Mouse (Mus musculus) adrenal gland, postnatal 10 days (tissue): Measurements from ENCODE around the gene Pip. TPM values are rescaled to one million over a fixed set of nuclear protein-coding genes. Genes with fewer than 3 reads are reported as not detected.

Experiments
- DNase-seq: peaks from one replicate; pipeline ENCODE4 v3.0.0; 2021; ENCODE audit warnings: mixed read lengths
- long read RNA-seq, 2 experiments: library from polyadenylated mRNA; stranded (forward); transcript quantifications; one replicate each; pipeline ENCODE4 v2.0.0; 2021
- total RNA-seq, 2 experiments: library from RNA; stranded (reverse); gene quantifications; 2 replicates each; pipeline ENCODE4 v1.2.3; 2021

Gene Pip
- total RNA-seq, result not detected
- long read RNA-seq, experiment 1, result 0 reads
- long read RNA-seq, experiment 2, result 0 reads

GRCm38 (mm10) chr6:41847235-41847634 is at the start of gene Pip:
TSS of gene Pip (plus strand) at chr6:41847535.
- no peak for DNase-seq

- no peak for DNase-seq
Observed at GRCm38 (mm10) chr6:41824086-41824485, 23.2 kb upstream of the Pip start.

- no peak for DNase-seq
Observed at GRCm38 (mm10) chr6:41829516-41829915, 17.8 kb upstream of the Pip start.

GRCm38 (mm10) chr6:41852689-41853088 is 5.4 kb downstream of the Pip start, which contains the start of gene Sval2:
TSS of gene Sval2 (plus strand) at chr6:41852989.
- DNase-seq, result no peak

GRCm38 (mm10) chr6:41864038-41864437 is 16.7 kb downstream of the Pip start:
- no peak for DNase-seq

Other genes starting within 250 kb of the Pip start
- 10 to 100 TPM in 1 of 2 experiments, 1 to 10 TPM in 1; 8.8 to 17.4 TPM for gene Ephb6, start 242.1 kb upstream of the Pip start, total RNA-seq
- not detected for gene Trpv6, start 211.1 kb upstream of the Pip start, total RNA-seq
- not detected for gene Trpv5, start 166.8 kb upstream of the Pip start, total RNA-seq
- gene Llcfc1, start 163.1 kb upstream of the Pip start, total RNA-seq, result not detected
- 1 to 10 TPM; 2.0 to 8.0 TPM for gene Kel, start 143.2 kb upstream of the Pip start, total RNA-seq
- gene Olfr459, start 72.4 kb upstream of the Pip start, total RNA-seq, result not detected
- gene Sval2, start 5.5 kb downstream of the Pip start, total RNA-seq, result not detected
- not detected for gene Sval1, start 104.1 kb downstream of the Pip start, total RNA-seq
- gene Sval3, start 120.6 kb downstream of the Pip start, total RNA-seq, result not detected
- gene Sva, start 190.9 kb downstream of the Pip start, total RNA-seq, result not detected